In genomic region chr6:37442781-37443180, GRCm38 (mm10) we compare ENCODE assay signal across 8 mouse cellular contexts. TPM values are rescaled to one million over a fixed set of nuclear protein-coding genes. Genes with fewer than 3 reads are reported as not detected.
DNase-seq lines count a peak whose midpoint lies in the region; ATAC-seq lines count a peak whose summit lies in the region.

No protein-coding gene starts in this region.

- no peak for DNase-seq in kidney, postnatal 10 days
- no peak for DNase-seq in embryonic facial prominence, embryonic 10.5 days (ENCODE audit: low spot score)
- no peak for DNase-seq in embryo, embryonic 11 days
- DNase-seq in thymus, postnatal 0 days (ENCODE audit: low spot score), result no peak
- DNase-seq in kidney, adult 11 months, result no peak

- peaks cover 6% of the 10 kb centered on the region; the same call in 1 of the 2 replicates for H3K9me3 ChIP-seq in kidney, embryonic 16.5 days (ENCODE audit: low read length)
- no peaks in the 10 kb centered on the region for H3K9me3 ChIP-seq in embryonic facial prominence, embryonic 10.5 days
- no peaks in the 10 kb centered on the region for H3K9me3 ChIP-seq in hindbrain, embryonic 16.5 days (ENCODE audit: control insufficient read depth, low read length)
- H3K9me3 ChIP-seq in midbrain, embryonic 16.5 days (replicated peaks; ENCODE audit: control insufficient read depth, low read length, poor library complexity, severe bottlenecking), result no peaks in the 10 kb centered on the region

- no peaks in the 10 kb centered on the region for H3K27me3 ChIP-seq in kidney, embryonic 16.5 days (ENCODE audit: insufficient read depth, low read length)
- H3K27me3 ChIP-seq in embryonic facial prominence, embryonic 10.5 days (replicated peaks; ENCODE audit: low read depth, poor library complexity, severe bottlenecking), result no peaks in the 10 kb centered on the region
- H3K27me3 ChIP-seq in hindbrain, embryonic 16.5 days (replicated peaks; ENCODE audit: control insufficient read depth, insufficient read depth, low read length), result no peaks in the 10 kb centered on the region
- no peaks in the 10 kb centered on the region for H3K27me3 ChIP-seq in midbrain, embryonic 16.5 days (ENCODE audit: control insufficient read depth, insufficient read depth, low read depth, low read length)

- H3K9ac ChIP-seq in kidney, embryonic 16.5 days (replicated peaks; ENCODE audit: low read length), result peak overlapping the region; percentile 60
- H3K9ac ChIP-seq in hindbrain, embryonic 16.5 days (ENCODE audit: low read depth, low read length), result peak overlapping the region; percentile 57; the same call in 1 of the 2 replicates
- peak overlapping the region; percentile 59; the same call in 1 of the 2 replicates for H3K9ac ChIP-seq in midbrain, embryonic 16.5 days (ENCODE audit: low read depth, low read length)

- no peaks in the 10 kb centered on the region for H3K36me3 ChIP-seq in kidney, embryonic 16.5 days (ENCODE audit: insufficient read depth, low read length)
- no peaks in the 10 kb centered on the region for H3K36me3 ChIP-seq in embryonic facial prominence, embryonic 10.5 days (replicated peaks)
- H3K36me3 ChIP-seq in hindbrain, embryonic 16.5 days (ENCODE audit: control insufficient read depth, insufficient read depth, low read length), result no peaks in the 10 kb centered on the region
- H3K36me3 ChIP-seq in midbrain, embryonic 16.5 days (ENCODE audit: control insufficient read depth, insufficient read depth, low read length), result no peaks in the 10 kb centered on the region

- peak overlapping the region; percentile 53 for H3K4me2 ChIP-seq in kidney, embryonic 16.5 days (replicated peaks; ENCODE audit: low read depth, low read length)
- H3K4me2 ChIP-seq in hindbrain, embryonic 16.5 days (ENCODE audit: low read length), result peak overlapping the region; percentile 52
- peak overlapping the region; percentile 40 for H3K4me2 ChIP-seq in midbrain, embryonic 16.5 days (ENCODE audit: low read length)

- H3K27ac ChIP-seq in kidney, embryonic 16.5 days (ENCODE audit: low read length), result peak overlapping the region; percentile 57; the same call in 1 of the 2 replicates
- peak overlapping the region; percentile 90 for H3K27ac ChIP-seq in embryonic facial prominence, embryonic 10.5 days (replicated peaks)
- H3K27ac ChIP-seq in hindbrain, embryonic 16.5 days (ENCODE audit: low read depth, low read length), result peak overlapping the region; percentile 64; the same call in 1 of the 2 replicates
- H3K27ac ChIP-seq in midbrain, embryonic 16.5 days (ENCODE audit: low read length), result peak overlapping the region; percentile 60; the same call in 1 of the 2 replicates

- WGBS in kidney, embryonic 16.5 days, result 38% methylated on average over 4 of the region's 4 CpGs
- 47% methylated on average over 4 of the region's 4 CpGs for WGBS in embryonic facial prominence, embryonic 10.5 days
- WGBS in hindbrain, embryonic 16.5 days, result 54% methylated on average over 4 of the region's 4 CpGs
- 46% methylated on average over 4 of the region's 4 CpGs for WGBS in midbrain, embryonic 16.5 days

- no peak for ATAC-seq in kidney, embryonic 16.5 days (ENCODE audit: low FRiP score, low TSS enrichment)
- ATAC-seq in hindbrain, embryonic 16.5 days, result no peak
- peak; percentile 26 for ATAC-seq in midbrain, embryonic 16.5 days

- H3K4me1 ChIP-seq in kidney, embryonic 16.5 days (ENCODE audit: insufficient read depth, low read length), result peaks cover 28% of the 10 kb centered on the region
- peaks cover 32% of the 10 kb centered on the region for H3K4me1 ChIP-seq in embryonic facial prominence, embryonic 10.5 days
- H3K4me1 ChIP-seq in hindbrain, embryonic 16.5 days (ENCODE audit: control insufficient read depth, insufficient read depth, low read depth, low read length), result peaks cover 4% of the 10 kb centered on the region
- peaks cover 7% of the 10 kb centered on the region for H3K4me1 ChIP-seq in midbrain, embryonic 16.5 days (ENCODE audit: control insufficient read depth, insufficient read depth, low read length)

- H3K4me3 ChIP-seq in kidney, embryonic 16.5 days (ENCODE audit: low read length), result peak overlapping the region; percentile 47
- H3K4me3 ChIP-seq in embryonic facial prominence, embryonic 10.5 days, result peak overlapping the region; percentile 92
- H3K4me3 ChIP-seq in hindbrain, embryonic 16.5 days (ENCODE audit: low read length), result peak overlapping the region; percentile 72
- peak overlapping the region; percentile 74 for H3K4me3 ChIP-seq in midbrain, embryonic 16.5 days (ENCODE audit: low read depth, low read length)

RNA-seq across cellular contexts. Expression of gene Creb3l2, which starts 0.8 kb away (rescaled TPM):
- 31.7 and 34.9 TPM in 2 replicates for polyA plus RNA-seq in kidney, embryonic 16.5 days (2015; fragmentation: Nextera tagmentation; extraction: Ambion mirVana)
- polyA plus RNA-seq in embryonic facial prominence, embryonic 10.5 days (2016; fragmentation: Nextera tagmentation; extraction: Ambion mirVana), result 12.4 and 12.5 TPM in 2 replicates
- 3.3 and 4.6 TPM in 2 replicates for polyA plus RNA-seq in hindbrain, embryonic 16.5 days (2015; fragmentation: Nextera tagmentation; extraction: Ambion mirVana)
- 2.3 and 2.6 TPM in 2 replicates for polyA plus RNA-seq in midbrain, embryonic 16.5 days (2015; fragmentation: Nextera tagmentation; extraction: Ambion mirVana)
- 6.2 and 6.6 TPM in 2 replicates for polyA plus RNA-seq in thymus, postnatal 0 days (2015; fragmentation: Nextera tagmentation; extraction: Ambion mirVana)
